Comparison of ENCODE assay signal across 8 mouse cellular contexts in genomic region chr1:171033756-171034155, GRCm38 (mm10). TPM values are rescaled to one million over a fixed set of nuclear protein-coding genes. Genes with fewer than 3 reads are reported as not detected.
DNase-seq lines count a peak whose midpoint lies in the region; ATAC-seq lines count a peak whose summit lies in the region.

No protein-coding gene starts in this region.

- peak overlapping the region; percentile 38 for H3K9ac ChIP-seq in intestine, embryonic 15.5 days

- 0% methylated on average over 20 of the region's 20 CpGs for WGBS in intestine, embryonic 15.5 days
- under 1% methylated on average over 20 of the region's 20 CpGs for WGBS in midbrain, embryonic 10.5 days

- no peaks in the 10 kb centered on the region for H3K9me3 ChIP-seq in intestine, embryonic 15.5 days
- no peaks in the 10 kb centered on the region for H3K9me3 ChIP-seq in midbrain, embryonic 10.5 days (replicated peaks)

- peak overlapping the region; percentile 91 for H3K4me2 ChIP-seq in intestine, embryonic 15.5 days (replicated peaks)

- peak; percentile 74 for ATAC-seq in intestine, embryonic 15.5 days

- H3K36me3 ChIP-seq in intestine, embryonic 15.5 days = no peaks in the 10 kb centered on the region
- H3K36me3 ChIP-seq in midbrain, embryonic 10.5 days = no peaks in the 10 kb centered on the region

- H3K4me3 ChIP-seq in intestine, embryonic 15.5 days (replicated peaks) = peak overlapping the region; percentile 53
- peak overlapping the region; percentile 70 for H3K4me3 ChIP-seq in midbrain, embryonic 10.5 days

- peak; percentile 93 for DNase-seq in adrenal gland, adult 2 months
- peak; percentile 68 for DNase-seq in embryo, embryonic 11.5 days (ENCODE audit: low read depth, low spot score)
- peak; percentile 67 to 78 for DNase-seq in gastrocnemius, postnatal 36 days
- DNase-seq in left cerebral cortex, postnatal 36 days (ENCODE audit: low spot score in 2 of 2) = peak; percentile 89 to 92
- peak; percentile 89 for DNase-seq in midbrain, embryonic 10.5 days (ENCODE audit: low spot score)
- DNase-seq in right cerebral cortex, postnatal 36 days (ENCODE audit: low spot score in 2 of 2) = peak; percentile 83 to 84
- peak; percentile 86 for DNase-seq in yolk sac, embryonic 10.5 days (ENCODE audit: low spot score)

- no peak overlapping the region for H3K27ac ChIP-seq in intestine, embryonic 15.5 days
- no peak overlapping the region for H3K27ac ChIP-seq in midbrain, embryonic 10.5 days (replicated peaks)

- H3K4me1 ChIP-seq in intestine, embryonic 15.5 days (replicated peaks) = 0 out of 2 replicates have a peak, but pooled peaks cover 5% of the 10 kb centered on the region
- peaks cover 32% of the 10 kb centered on the region for H3K4me1 ChIP-seq in midbrain, embryonic 10.5 days

- intact Hi-C loops in gastrocnemius, postnatal 36 days (cut with DNase I) = loop anchor here (10.0 kb wide), 1 partner anchor 381 kb away; the partner anchor contains the start of genes Tstd1 and Usf1
- intact Hi-C loops in left cerebral cortex, postnatal 36 days (cut with DNase I) = no loop called here

- H3K27me3 ChIP-seq in intestine, embryonic 15.5 days (replicated peaks) = peaks cover 11% of the 10 kb centered on the region; the same call in 1 of the 2 replicates
- H3K27me3 ChIP-seq in midbrain, embryonic 10.5 days (ENCODE audit: low read depth, poor library complexity, severe bottlenecking) = peaks cover 68% of the 10 kb centered on the region

RNA-seq across cellular contexts. Expression of gene Fcgr4, which starts 15.0 kb away (rescaled TPM):
- 1 to 10 TPM; 5.1 to 6.9 TPM for total RNA-seq in adrenal gland, adult 2 months (2021)
- 1.6 and 2.0 TPM in 2 replicates for polyA plus RNA-seq in adrenal gland, adult 2 months (2012; rRNA removed)
- not detected for total RNA-seq in gastrocnemius, postnatal 36 days (2021)
- 1.7 and 1.8 TPM in 2 replicates for polyA plus RNA-seq in intestine, embryonic 15.5 days (2015; fragmentation: Nextera tagmentation; extraction: Ambion mirVana)
- not detected for total RNA-seq in left cerebral cortex, postnatal 36 days (2021)
- 0.25 TPM in 1 of 2 replicates, not detected in the other for polyA plus RNA-seq in midbrain, embryonic 10.5 days (2016; fragmentation: Nextera tagmentation; extraction: Ambion mirVana)

RNA-seq across cellular contexts. Expression of gene Fcgr3, which starts 31.0 kb away (rescaled TPM):
- total RNA-seq in adrenal gland, adult 2 months (2021) = 10 to 100 TPM; 16.4 to 17.7 TPM
- polyA plus RNA-seq in adrenal gland, adult 2 months (2012; rRNA removed) = 5.4 and 5.5 TPM in 2 replicates
- total RNA-seq in gastrocnemius, postnatal 36 days (2021) = 1 to 10 TPM; 2.6 to 4.6 TPM
- polyA plus RNA-seq in intestine, embryonic 15.5 days (2015; fragmentation: Nextera tagmentation; extraction: Ambion mirVana) = 14.0 and 14.7 TPM in 2 replicates
- 10 to 100 TPM in 1 of 2 experiments, 1 to 10 TPM in 1; 9.0 to 13.6 TPM for total RNA-seq in left cerebral cortex, postnatal 36 days (2021)
- 5.5 and 7.8 TPM in 2 replicates for polyA plus RNA-seq in midbrain, embryonic 10.5 days (2016; fragmentation: Nextera tagmentation; extraction: Ambion mirVana)

RNA-seq across cellular contexts. Expression of gene Fcgr2b, which starts 57.4 kb away (rescaled TPM):
- total RNA-seq in adrenal gland, adult 2 months (2021) = 1 to 10 TPM; 7.6 to 8.3 TPM
- 4.0 and 4.2 TPM in 2 replicates for polyA plus RNA-seq in adrenal gland, adult 2 months (2012; rRNA removed)
- total RNA-seq in gastrocnemius, postnatal 36 days (2021) = 1 to 10 TPM; 2.2 to 2.4 TPM
- 1.7 and 2.1 TPM in 2 replicates for polyA plus RNA-seq in intestine, embryonic 15.5 days (2015; fragmentation: Nextera tagmentation; extraction: Ambion mirVana)
- total RNA-seq in left cerebral cortex, postnatal 36 days (2021) = 1 to 10 TPM; 5.5 to 5.8 TPM
- 0.40 TPM in 1 of 2 replicates, not detected in the other for polyA plus RNA-seq in midbrain, embryonic 10.5 days (2016; fragmentation: Nextera tagmentation; extraction: Ambion mirVana)

Comparison
In these comparisons a context has a peak if more than half of its experiments do, and no peak if none do; other contexts are left out.
1. RNA of gene Fcgr4, which starts 15.0 kb away (total RNA-seq): 5.1 to 6.9 TPM in adrenal gland, adult 2 months; not detected in left cerebral cortex, postnatal 36 days and not detected in gastrocnemius, postnatal 36 days; every median in the first group is over 4 times any median in the second.
2. Peak in every context shown above with its lines, with median percentiles within 50 percentile points of each other: DNase-seq.